Mouse (Mus musculus): ENCODE data around the gene Nudt14.

- TF ChIP-seq CTCF (IDR thresholded peaks at IDR 0.05; ENCODE audit: low read depth, low read length) (no peak), GATA1 (IDR thresholded peaks at IDR 0.05; ENCODE audit: borderline replicate concordance, low read length) (no peak)
These were observed 23.9 kb upstream of the Nudt14 start for GRCm38 (mm10) chr12:112965783-112966182.

Measured in G1E (cell line).